Mouse (Mus musculus): ENCODE data around the gene Celf2.

GRCm38 (mm10) chr2:6639370-6639769 is 870.0 kb downstream of the Celf2 start:
- TF ChIP-seq CTCF (IDR thresholded peaks at IDR 0.05; ENCODE audit: low read depth, low read length) (no peak), POLR2A (IDR thresholded peaks at IDR 0.05; ENCODE audit: borderline replicate concordance, low read depth, low read length) (no peak)

Measured in bone marrow macrophage, adult 2 months (primary cell).